Mouse (Mus musculus) kidney, adult 2 months (tissue): ENCODE data around the gene Jmjd8. TPM values are rescaled to one million over a fixed set of nuclear protein-coding genes. Genes with fewer than 3 reads are reported as not detected.

Experiments used
- DNase-seq: peaks from one replicate; pipeline ENCODE4 v3.0.0; 2021
- H3K27ac ChIP-seq: fragments of 200-500 bp; 2 replicates; pipeline ENCODE4 v1.5.1; 2012; ENCODE audit warnings: low read depth, low read length, control low read depth, inconsistent platforms; ENCODE audit not compliant: insufficient read depth
- H3K27me3 ChIP-seq: fragments of 200-500 bp; replicated peaks from 2 replicates; pipeline ENCODE4 v1.6.1; 2012; ENCODE audit warnings: mild to moderate bottlenecking, moderate library complexity, low read length, inconsistent platforms; ENCODE audit not compliant: control insufficient read depth, insufficient read depth
- H3K36me3 ChIP-seq: fragments of 200-500 bp; 2 replicates; pipeline ENCODE4 v1.6.1; 2012; ENCODE audit warnings: mild to moderate bottlenecking, moderate library complexity, low read length, inconsistent platforms; ENCODE audit not compliant: control insufficient read depth, insufficient read depth
- H3K4me1 ChIP-seq: fragments of 200-500 bp; 2 replicates; pipeline ENCODE4 v1.6.1; 2011; ENCODE audit warnings: low read length; ENCODE audit not compliant: control insufficient read depth, insufficient read depth
- H3K4me3 ChIP-seq: fragments of 200-500 bp; 2 replicates; pipeline ENCODE4 v1.5.1; 2011; ENCODE audit warnings: mild to moderate bottlenecking, low read depth, low read length, control low read depth; ENCODE audit not compliant: insufficient read depth
- CTCF ChIP-seq: fragments of 200-500 bp; conservative IDR thresholded peaks from 2 replicates; pipeline ENCODE4 v1.5.1; 2011; ENCODE audit warnings: low read depth, mild to moderate bottlenecking, control low read depth, low read length, moderate library complexity, mixed read lengths; ENCODE audit not compliant: insufficient read depth, insufficient read length
- POLR2A ChIP-seq: fragments of 200-500 bp; IDR thresholded peaks from one replicate; pipeline ENCODE4 v1.6.1; 2011; ENCODE audit warnings: low read depth, low read length, control low read depth
- WGBS: fragments of 180-500 bp; shearing (Covaris S2); methylation state at CpG from one replicate; pipeline ENCODE4 v1.1.7; 2018; 5-methylcytosine and 5-hydroxymethylcytosine counted together
- polyA plus RNA-seq: library from polyadenylated mRNA; depleted of rRNA; stranded (reverse); fragments of >200 nt; gene quantifications from 2 replicates; pipeline ENCODE4 v1.2.3, GENCODE M21; 2012

Gene Jmjd8
- polyA plus RNA-seq, 1 experiment = 132 TPM

DNA sequence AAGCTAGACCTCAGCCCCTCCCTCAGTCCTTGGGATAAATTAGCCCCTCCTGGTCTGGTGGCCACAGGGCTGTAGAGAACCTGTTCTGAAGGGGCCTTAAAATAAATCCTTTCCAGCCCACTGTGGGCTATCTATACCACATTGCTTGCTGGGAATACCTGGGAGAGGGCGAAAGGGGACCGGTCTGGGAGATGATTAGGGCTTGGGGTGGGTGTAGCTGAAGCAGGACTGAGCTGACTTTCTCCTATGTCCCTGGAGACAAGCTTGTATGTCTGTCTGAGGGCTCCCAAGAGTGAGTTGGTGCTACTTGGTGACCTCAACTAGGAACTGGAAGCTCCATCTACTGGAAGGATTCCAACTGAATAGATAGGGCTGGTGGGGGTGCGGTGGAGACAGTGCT is 48.4 kb downstream of the Jmjd8 start:
- Histone ChIP-seq H3K36me3 (no peaks in the 10 kb centered on the region), H3K4me1 (peaks cover 35% of the 10 kb centered on the region; the same call in 1 of the 2 replicates), H3K27ac (no peak overlapping the region), H3K4me3 (no peak overlapping the region), H3K27me3 (no peaks in the 10 kb centered on the region)
- DNase-seq = no peak
- WGBS = 86% methylated on average over 3 of the region's 3 CpGs
- TF ChIP-seq POLR2A = no peak
- TF ChIP-seq CTCF = no peak

DNA sequence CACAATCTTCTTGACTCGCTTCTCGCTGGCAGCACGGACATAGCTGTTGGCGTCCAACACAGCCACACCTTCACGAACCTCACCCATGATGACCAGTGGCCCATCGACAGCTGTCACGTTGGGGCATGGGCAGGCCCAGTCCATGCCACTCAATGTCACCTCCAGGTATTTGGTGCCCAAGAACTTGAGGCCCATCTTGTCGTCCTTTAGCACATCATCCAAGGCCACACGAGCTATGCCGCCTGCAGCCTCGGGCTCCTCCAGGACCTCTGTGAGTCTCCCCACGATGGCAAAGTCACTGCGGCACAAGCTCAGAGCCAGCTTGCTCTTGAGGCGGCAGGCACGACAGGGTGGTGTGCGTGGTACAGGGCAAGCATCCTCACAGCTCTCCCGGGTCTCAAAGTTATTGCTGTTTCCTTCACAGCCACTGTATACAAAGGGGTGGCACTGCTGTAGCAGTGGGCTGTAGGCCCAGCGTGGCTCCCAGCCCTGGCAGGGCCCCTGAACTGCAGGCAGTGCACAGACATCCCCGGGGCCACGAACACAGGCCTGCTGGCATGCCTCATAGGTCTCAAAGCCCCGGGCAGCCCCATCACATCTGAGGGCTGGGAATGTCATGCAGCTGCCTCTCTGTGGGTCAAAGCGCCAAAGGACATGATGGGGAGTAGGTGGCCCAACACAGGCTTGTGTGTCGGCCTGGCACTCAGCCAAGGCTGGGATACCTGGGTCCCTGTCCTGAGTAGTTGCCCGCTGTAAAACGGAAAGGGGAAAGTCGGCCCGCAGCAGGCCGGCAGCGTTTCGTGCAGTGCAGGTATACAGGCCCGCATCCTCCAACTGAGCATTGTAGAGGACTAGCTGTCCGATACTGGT is 49.3 kb downstream of the Jmjd8 start:
- H3K36me3 ChIP-seq = no peaks in the 10 kb centered on the region
- no peak overlapping the region for H3K27ac ChIP-seq
- H3K4me3 ChIP-seq = no peak overlapping the region
- no peak for TF ChIP-seq CTCF
- no peak for TF ChIP-seq POLR2A
- no peaks in the 10 kb centered on the region for H3K27me3 ChIP-seq
- WGBS = 91% methylated on average over 32 of the region's 32 CpGs
- no peak for DNase-seq
- H3K4me1 ChIP-seq = peaks cover 31% of the 10 kb centered on the region; the same call in 1 of the 2 replicates

DNA sequence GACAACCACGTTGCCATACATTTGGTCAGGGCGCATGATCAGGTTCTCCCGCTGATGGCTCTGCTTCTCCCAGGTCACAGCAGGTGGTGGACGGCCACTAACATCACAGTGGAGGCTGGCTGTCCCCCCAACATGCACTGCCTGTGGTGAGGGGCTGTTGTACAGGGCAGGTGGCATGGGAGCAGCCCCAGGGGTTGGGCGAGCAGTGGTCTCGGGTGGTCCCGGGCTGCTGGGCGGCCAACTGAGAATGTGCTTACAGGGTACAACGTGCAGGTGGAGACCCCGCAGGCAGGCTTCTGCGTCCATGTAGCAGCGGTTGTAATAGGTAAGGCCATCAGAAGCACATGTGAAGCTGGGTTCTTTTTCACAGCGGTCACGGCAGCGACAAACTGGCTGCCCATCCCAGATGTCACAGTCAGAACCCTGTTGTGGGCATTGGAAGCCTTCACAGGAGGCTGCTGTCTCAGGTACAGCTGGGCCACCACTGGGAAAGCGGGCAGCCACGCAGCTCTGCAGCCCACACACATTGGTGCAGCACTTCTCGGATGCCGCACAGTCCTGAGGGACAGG is 50.0 kb downstream of the Jmjd8 start:
- Histone ChIP-seq H3K27ac (no peak overlapping the region), H3K4me1 (peaks cover 31% of the 10 kb centered on the region; the same call in 1 of the 2 replicates), H3K27me3 (no peaks in the 10 kb centered on the region), H3K36me3 (no peaks in the 10 kb centered on the region), H3K4me3 (no peak overlapping the region)
- no peak for TF ChIP-seq CTCF
- no peak for TF ChIP-seq POLR2A
- no peak for DNase-seq
- WGBS = 89% methylated on average over 19 of the region's 19 CpGs

DNA sequence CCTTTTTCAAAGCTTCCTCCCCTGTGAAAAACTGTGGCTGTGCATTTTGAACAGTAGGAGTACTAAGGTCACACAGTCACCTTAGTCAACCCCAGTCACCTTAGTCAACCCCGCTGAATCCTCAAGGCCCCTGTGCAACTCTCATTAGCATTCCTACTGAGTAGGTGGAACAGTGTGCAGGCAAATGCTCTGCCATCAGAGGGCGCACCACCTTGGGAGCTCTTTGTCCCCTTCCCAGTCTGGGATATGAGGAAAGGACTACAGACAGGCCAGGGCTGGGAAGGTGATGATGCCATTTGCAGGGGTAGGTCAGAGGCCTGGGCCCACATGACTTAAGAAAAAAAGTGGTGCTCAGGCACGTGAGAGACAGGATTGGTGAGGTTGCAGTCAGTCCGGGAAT is 50.6 kb downstream of the Jmjd8 start:
- Histone ChIP-seq H3K36me3 (no peaks in the 10 kb centered on the region), H3K4me3 (no peak overlapping the region), H3K27me3 (no peaks in the 10 kb centered on the region), H3K4me1 (peaks cover 27% of the 10 kb centered on the region; the same call in 1 of the 2 replicates), H3K27ac (no peak overlapping the region)
- TF ChIP-seq CTCF = peak; percentile 70
- no peak for TF ChIP-seq POLR2A
- peak; percentile 82 for DNase-seq
- 42% methylated on average over 4 of the region's 4 CpGs for WGBS

DNA sequence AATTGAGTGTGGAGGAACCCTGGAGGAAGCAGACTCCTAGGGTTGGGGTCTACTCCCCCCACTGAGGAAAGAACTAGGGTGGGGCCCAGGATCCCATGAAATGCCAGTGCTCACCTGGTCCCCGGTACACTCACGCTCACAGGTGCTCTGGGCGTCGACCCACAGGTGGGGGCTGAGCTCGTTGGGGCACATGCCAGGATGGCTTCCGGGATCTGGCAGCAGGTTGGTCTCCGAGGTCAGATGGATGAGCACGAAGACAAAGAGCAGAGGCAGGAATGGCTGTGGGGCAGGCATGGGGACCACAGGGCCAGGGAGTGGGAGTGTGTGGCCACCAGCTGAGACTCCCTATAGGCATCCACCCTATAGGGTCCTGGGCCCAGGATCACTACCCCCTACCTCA is 51.1 kb downstream of the Jmjd8 start:
- H3K4me1 ChIP-seq = peaks cover 22% of the 10 kb centered on the region; the same call in 1 of the 2 replicates
- TF ChIP-seq CTCF = no peak
- no peaks in the 10 kb centered on the region for H3K36me3 ChIP-seq
- no peak overlapping the region for H3K4me3 ChIP-seq
- 54% methylated on average over 8 of the region's 8 CpGs for WGBS
- H3K27ac ChIP-seq = no peak overlapping the region
- H3K27me3 ChIP-seq = no peaks in the 10 kb centered on the region
- DNase-seq = no peak

DNA sequence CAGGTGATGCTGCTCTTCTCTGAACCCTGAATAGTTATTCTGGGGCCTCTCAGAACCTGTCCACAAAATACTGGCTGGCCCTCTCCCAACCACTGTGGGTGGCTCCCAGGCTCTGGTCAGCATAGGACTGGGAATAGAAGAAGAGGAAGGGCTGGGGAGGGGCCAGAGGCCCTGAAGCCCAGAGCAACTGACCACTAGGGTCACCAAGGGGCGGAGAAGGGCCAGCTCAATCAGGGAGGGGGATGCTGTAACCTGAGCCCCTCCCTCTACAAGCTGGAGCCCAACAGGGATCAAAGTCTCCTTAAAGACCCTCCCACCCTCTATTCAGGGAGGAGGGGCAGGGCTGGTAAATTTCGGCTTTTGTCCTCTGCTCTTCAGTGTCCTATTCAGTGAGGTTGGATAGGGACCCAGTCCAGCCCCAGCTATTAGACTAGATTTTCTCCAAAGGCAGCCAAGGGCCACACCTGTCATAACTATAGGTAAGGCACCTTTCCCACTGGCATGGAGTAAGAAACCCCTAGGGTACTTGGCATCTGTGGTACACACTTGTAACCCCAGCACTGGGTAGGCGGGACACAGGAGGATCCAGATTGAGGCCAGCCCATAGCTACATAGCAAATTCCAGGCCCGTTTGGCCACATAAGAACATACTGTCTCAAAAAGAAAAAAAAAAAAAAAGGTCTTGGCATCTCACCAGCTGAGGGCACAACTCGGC is 51.7 kb downstream of the Jmjd8 start, which contains the start of gene Wfikkn1:
TSS of gene Wfikkn1 (minus strand) at position 663 of the 715 bp plus-strand sequence.
- H3K4me1 ChIP-seq = peaks cover 22% of the 10 kb centered on the region; the same call in 1 of the 2 replicates
- H3K27ac ChIP-seq = no peak within 1 kb of the TSS
- TF ChIP-seq CTCF (no peak), POLR2A (no peak)
- H3K4me3 ChIP-seq = no peak within 1 kb of the TSS
- 42% methylated on average over 5 of the region's 5 CpGs for WGBS
- H3K36me3 ChIP-seq = no peaks in the 10 kb centered on the region
- no peak for DNase-seq
- no peaks in the 10 kb centered on the region for H3K27me3 ChIP-seq
